Mouse (Mus musculus): ENCODE measurements around the gene Sprr4.
"Not testable (repeated sequence)": the region's sequence is repeated elsewhere in the genome, so short reads cannot be mapped to it uniquely, and the experiment has no call there.

Sprr4 gene

DNA sequence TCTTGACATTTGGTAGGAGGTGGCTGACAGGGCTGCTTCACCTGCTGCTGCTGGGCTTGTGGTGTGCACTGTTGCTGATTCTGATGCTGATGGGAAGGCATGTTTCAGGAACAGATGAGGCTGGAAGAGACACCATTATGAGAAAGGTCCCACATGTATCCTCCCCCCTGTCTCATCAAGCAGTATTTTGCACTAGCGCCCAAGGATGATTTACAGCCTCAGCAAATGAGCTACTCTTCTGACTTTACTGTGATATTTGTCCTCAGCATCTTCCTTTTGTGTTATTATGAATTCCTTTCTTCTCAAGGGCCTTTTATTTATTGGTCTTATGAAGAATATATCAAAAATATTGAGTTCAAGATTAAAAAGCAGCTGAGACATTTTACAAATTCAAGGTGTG, at the start of gene Sprr4:
Gene Sprr4 (minus strand): TSS at position 101 of the 400 bp plus-strand sequence.
- DNase-seq: no peak

DNA sequence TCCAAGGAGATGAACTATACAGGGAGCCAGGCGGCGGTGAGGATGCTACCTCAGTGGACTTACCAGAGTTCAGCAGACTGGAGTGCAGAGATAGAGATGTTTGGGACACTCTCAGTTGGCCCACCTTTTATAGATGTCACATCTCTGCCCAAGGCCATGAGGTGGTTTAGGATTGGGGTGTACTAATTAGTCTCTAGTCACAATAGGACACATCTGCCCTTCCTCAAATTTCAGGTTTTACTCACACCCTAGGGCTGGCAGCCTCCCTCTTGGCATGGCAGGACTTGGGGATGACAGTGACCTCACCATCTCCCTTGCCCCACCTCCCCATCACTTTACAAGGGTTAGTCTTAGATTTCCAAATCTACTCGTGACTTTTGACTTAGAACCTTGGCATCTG, 34.1 kb upstream of the Sprr4 start, which contains the start of gene 2310046K23Rik:
Gene 2310046K23Rik (minus strand): TSS at position 101 of the 400 bp plus-strand sequence.
- DNase-seq: no peak

DNA sequence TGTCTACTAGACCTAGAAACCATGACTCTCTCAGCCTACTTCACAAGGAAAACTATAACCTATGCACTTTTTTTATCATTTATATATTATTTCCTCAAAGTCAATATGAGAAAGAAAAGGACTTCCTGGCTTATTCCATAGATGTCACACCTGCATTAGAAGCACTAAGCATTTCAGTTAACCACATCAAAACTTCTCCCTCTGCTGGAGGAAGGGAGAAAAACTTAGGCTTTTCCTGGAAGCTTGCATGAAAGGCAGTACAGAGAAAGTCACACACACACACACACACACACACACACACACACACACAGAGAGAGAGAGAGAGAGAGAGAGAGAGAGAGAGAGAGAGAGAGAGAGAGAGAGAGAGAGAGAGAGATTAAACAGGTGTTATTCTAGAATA, 12.0 kb upstream of the Sprr4 start:
- DNase-seq: no peak

DNA sequence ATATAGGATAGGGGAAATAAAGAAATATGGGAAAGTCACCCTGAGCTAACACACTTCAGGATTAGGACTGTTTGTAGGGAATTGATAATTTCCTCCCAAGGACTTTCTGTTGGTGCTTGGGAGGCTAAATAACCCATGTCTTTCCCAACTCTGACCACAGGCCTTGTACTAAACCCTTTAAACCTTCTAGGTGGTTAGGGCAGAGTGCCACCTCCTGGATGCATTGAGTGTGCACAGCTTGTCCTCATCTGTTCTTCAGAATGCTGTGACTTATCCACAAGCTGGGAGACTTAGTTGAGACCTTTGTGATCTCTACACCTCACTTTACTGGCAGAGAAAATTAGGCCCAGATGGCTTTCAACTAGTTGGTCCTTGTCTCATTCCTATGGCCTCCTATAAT, 10.5 kb upstream of the Sprr4 start:
- no peak for DNase-seq

DNA sequence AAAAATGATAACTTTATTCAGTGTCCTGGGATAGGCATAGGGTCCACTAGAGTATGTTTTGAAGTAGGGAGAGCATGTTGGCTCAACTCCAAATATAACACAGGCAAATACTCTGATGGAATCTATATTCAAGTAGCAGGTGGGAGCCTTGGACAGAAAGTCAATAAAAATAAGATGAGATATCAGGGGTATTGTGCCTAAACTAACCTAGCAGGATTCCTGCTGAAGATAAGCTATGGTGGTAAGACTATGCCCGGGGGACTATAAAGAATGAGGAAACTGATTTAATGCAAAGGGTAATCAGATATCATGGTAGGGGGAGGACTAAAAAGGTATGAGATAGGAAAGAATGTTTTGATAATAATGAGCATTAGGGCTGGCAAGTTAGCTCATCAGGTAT, 7.9 kb upstream of the Sprr4 start:
- DNase-seq: no peak

DNA sequence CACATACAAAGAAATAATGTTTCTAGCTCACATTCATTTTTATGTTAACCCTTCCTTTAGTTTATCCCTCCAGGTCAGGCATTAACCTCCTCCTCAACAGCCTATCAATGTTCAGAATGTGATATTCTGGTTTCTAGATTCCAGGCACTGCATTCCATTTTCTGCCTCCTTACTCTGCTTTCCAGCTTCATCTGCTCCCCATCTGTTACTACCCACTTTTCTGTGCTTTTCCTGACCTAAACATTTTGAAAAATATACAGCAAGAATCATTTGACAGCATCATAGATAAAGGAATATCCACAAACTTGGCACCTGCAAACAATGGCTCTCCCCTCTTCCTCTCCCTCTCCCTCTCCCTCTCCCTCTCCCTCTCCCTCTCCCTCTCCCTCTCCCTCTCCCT, 3.2 kb upstream of the Sprr4 start:
- DNase-seq: no peak

DNA sequence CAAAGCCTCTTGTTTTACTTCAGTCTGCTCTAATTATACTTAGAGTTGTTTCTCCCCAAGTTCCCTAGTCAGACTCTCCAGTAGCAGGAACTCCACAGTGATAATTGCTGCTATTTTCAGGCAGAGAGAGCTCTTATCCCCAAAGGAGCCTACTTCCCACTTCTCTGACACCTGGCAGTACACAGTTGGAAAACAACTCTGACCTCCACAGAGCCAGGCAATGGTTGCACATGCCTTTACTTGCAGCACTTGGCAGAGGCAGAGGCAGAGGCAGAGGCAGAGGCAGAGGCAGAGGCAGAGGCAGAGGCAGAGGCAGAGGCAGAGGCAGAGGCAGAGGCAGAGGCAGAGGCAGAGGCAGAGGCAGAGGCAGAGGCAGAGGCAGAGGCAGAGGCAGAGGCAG, 10.0 kb downstream of the Sprr4 start:
- DNase-seq: not testable (repeated sequence)

DNA sequence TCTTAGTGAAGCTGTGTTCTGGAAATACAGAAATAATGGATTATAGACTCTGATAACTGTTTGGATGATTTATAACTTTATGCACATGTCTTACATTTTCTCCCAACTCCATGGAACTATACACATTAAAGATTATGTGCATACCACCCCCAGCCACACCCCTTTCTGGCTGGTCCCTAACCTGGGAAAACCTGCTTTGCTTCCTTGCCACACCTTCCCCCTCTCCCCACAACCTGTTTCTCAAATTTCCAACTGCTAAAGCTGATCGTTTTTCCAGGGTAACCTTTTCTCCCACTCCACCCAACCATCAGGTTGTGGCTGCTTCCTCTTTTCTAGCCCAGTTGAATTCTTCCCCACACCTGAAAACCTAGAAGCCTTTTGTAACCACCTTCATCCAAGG, 14.0 kb downstream of the Sprr4 start:
- no peak for DNase-seq

DNA sequence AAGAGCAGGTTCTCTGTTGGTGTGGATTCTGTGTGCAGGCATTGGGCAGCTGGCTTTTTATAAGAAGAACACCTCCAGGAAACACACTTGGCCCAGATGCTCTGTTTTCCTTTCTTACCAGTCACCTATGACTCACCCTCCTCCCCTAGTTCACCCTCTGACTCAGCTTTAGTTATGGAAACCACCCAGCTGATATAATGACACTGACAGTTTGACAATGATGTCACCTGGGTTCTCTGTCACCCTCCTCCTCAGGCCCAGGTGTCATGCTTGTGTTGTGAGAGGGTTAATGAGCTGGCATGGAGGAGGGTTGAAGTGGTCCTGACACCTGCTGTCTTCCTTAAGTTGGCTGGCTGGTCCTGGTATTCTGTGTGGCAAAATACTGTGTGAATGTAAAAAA, 14.4 kb downstream of the Sprr4 start, which contains the start of gene Sprr1a:
Gene Sprr1a (minus strand): TSS at position 33 of the 400 bp plus-strand sequence.
- no peak for DNase-seq

DNA sequence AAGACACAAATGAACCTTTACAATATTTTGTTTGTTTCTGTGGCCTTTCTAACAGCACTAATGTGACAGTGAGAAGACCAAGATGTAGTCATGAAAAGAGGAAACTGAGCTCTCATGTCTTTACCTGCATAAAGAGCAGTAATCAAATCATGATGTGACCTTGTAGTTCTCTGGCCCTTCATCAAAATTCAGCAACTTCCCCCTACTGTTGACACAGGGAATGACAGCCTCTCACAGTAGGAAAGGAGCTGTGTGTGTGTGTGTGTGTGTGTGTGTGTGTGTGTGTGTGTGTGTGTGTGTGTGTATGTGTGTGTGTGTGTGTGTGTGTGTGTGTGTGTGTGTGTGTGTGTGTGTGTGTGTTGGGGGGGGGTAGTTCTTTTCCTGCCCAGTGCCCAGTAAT, 19.0 kb downstream of the Sprr4 start:
- not testable (repeated sequence) for DNase-seq

DNA sequence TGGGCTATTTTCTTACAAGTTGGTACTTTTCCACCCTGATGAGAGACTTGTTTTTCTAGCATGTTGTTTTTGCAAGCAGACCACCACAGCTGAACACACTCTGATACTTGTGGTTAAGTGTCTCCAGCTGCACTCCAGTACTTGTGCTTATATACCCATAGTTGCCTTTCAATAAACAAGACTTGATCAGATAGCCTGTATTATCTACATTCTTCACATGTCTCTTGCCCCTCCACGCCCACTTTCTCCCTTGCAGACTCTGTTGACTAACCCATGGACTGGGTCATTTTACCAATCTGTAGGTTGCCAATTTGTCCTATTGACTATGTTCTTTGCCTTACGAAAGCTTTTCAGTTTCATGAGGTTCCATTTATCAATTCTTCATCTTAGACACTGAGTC, 30.2 kb downstream of the Sprr4 start:
- DNase-seq: no peak

DNA sequence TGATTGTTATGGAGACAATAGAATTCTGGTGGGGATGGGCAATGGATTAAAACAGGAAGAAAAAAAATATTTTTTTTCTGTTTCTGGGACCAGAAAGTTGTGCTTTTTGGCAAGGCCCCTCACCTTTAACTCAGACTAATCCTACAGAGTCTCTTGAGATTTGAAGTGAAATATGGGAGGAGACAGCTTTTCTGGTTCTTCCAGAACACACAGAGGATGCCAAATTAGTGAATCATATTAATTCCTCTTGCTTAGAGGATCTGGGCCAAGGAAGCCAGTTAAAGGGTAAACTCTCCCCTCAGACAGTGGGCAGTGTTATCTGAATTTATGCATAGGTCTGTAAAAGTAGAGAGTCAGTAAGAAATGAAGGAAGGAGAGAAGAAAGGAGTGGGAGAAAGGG, 32.9 kb downstream of the Sprr4 start:
- DNase-seq: no peak

DNA sequence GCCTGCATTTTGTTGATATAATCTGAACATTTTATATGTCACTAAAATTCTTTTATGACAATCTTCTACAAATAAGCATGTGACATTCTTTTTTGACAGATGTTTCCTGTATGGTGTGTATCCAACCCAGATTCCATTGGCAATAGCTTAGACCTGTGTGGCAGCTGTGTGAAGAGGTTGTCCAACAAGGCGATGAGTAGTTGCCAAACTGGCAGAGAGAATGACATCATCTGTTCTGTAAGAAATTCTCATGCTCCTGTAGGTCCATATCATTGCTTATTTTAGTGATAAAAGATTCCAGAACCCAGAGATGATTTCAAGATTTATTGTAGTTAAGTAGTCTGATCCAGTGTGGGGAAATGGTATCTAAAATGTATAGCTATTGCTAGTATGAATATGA, 33.7 kb downstream of the Sprr4 start:
- DNase-seq: no peak

DNA sequence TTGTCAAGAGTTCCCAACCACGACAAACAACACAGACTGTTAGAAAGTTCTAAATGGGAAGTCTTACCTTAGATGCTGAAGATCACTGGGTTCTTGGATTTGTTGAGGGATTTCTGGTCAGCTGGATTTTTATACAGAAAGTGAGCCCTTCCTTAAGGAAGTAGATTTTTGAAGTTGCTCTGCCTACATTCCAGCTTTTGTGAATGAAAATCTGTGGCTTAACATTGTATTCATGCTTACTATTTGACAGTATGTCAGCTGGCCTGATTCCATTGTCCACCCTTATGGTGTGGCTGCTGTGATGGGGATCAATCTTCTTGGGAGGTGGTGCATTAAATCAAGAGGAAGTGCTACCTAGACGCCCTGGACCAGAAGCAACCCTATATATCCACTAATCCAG, 41.7 kb downstream of the Sprr4 start, which contains the start of gene Sprr3:
Gene Sprr3 (minus strand): TSS at position 101 of the 400 bp plus-strand sequence.
- no peak for DNase-seq

DNA sequence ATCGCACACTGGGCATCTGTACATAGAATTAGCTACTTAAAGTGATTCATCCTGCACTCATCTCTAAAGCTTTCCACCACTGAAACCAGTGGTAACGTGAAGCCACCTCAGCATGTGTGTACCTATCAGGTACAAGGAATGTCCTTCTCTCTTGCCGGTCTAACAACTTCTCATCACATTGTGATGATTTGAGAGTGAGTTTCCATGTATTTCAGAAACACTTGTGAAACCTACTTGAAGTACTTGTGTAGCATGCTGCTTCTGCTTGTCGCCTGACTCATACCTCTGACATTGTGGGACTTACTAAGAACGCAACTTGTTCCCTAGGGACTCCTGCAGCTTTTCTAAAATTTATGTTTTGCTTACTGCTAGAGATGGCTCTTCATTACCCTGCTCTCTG, 45.1 kb downstream of the Sprr4 start:
- DNase-seq: no peak
